Comparison of ENCODE assay signal across 8 mouse cellular contexts in the genomic region with DNA sequence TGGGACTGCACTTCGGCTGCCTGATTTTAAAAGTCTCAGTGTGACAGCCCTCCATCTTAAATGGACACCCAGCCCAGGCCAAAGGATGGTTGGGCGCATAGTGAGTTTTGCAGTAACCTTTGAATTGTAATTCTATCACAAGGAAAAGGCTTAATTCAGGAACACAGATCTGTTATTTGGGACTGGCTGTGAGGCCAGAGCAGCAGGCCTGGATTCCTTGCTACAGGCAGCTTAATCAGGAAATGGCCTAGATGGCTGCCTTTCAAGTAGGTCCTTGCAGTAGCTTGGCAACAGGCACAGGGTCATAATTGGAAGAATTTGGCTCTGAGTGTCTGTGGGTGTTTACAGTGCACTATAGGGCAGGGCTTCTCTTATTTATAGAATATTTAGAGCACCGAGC. TPM values are rescaled to one million over a fixed set of nuclear protein-coding genes. Genes with fewer than 3 reads are reported as not detected.
DNase-seq lines count a peak whose midpoint lies in the region; ATAC-seq and TF ChIP-seq lines count a peak whose summit lies in the region.

No protein-coding gene starts in this region.

- no peaks in the 10 kb centered on the region for H3K9me3 ChIP-seq in heart, postnatal 0 days (replicated peaks; ENCODE audit: control insufficient read depth, low read length)
- no peaks in the 10 kb centered on the region for H3K9me3 ChIP-seq in lung, embryonic 15.5 days

- peak; percentile 92 for ATAC-seq in heart, postnatal 0 days (ENCODE audit: insufficient read depth, low read depth)
- peak; percentile 60; the same call in 1 of the 2 replicates for ATAC-seq in lung, embryonic 15.5 days (ENCODE audit: borderline replicate concordance, extremely low read depth, low FRiP score, low TSS enrichment)
- no peak for ATAC-seq in megakaryocyte progenitor cell, adult 5-6 weeks (replicated peaks; ENCODE audit: poor library complexity)

- no peak for TF ChIP-seq POLR2A in liver, adult 2 months (IDR thresholded peaks at IDR 0.05; ENCODE audit: extremely low read depth, insufficient read depth, low read length)

- WGBS in liver, adult 2 months, result 30% methylated on average over 3 of the region's 3 CpGs
- WGBS in heart, postnatal 0 days, result 27% methylated on average over 3 of the region's 3 CpGs
- 49% methylated on average over 3 of the region's 3 CpGs for WGBS in lung, embryonic 15.5 days

- peaks cover 15% of the 10 kb centered on the region for H3K4me1 ChIP-seq in liver, adult 2 months (ENCODE audit: control insufficient read depth, insufficient read depth, low read length)
- peaks cover 40% of the 10 kb centered on the region for H3K4me1 ChIP-seq in heart, postnatal 0 days (ENCODE audit: control insufficient read depth, insufficient read depth)
- H3K4me1 ChIP-seq in lung, embryonic 15.5 days, result peaks cover 52% of the 10 kb centered on the region

- peaks cover 37% of the 10 kb centered on the region; the same call in 1 of the 2 replicates for H3K79me2 ChIP-seq in liver, adult 2 months (ENCODE audit: control insufficient read depth, insufficient read depth, low read length)

- no peak overlapping the region for H3K4me3 ChIP-seq in liver, adult 2 months (ENCODE audit: insufficient read depth, low read depth, low read length)
- no peak overlapping the region for H3K4me3 ChIP-seq in heart, postnatal 0 days (ENCODE audit: low read depth, low read length)
- H3K4me3 ChIP-seq in lung, embryonic 15.5 days, result no peak overlapping the region

- H3K36me3 ChIP-seq in liver, adult 2 months (ENCODE audit: control insufficient read depth, insufficient read depth, low read length), result no peaks in the 10 kb centered on the region
- H3K36me3 ChIP-seq in heart, postnatal 0 days (replicated peaks; ENCODE audit: control insufficient read depth, insufficient read depth, low read length), result no peaks in the 10 kb centered on the region; the same call in 1 of the 2 replicates
- no peaks in the 10 kb centered on the region for H3K36me3 ChIP-seq in lung, embryonic 15.5 days

- peak; percentile 79 for DNase-seq in liver, adult 2 months (ENCODE audit: extremely low read depth, low read depth, low spot score)
- no peak for DNase-seq in liver
- DNase-seq in cerebellum, adult 9-10 months, result peak; percentile 85
- DNase-seq in heart, postnatal 0 days (ENCODE audit: low spot score), result peak; percentile 92
- no peak for DNase-seq in urinary bladder, postnatal 36 days (ENCODE audit: low spot score in 2 of 2)
- DNase-seq in ovary, postnatal 14 days (ENCODE audit: low spot score), result no peak

- H3K4me2 ChIP-seq in heart, postnatal 0 days (ENCODE audit: low read depth, low read length), result peak overlapping the region; percentile 32; the same call in 1 of the 2 replicates
- no peak overlapping the region for H3K4me2 ChIP-seq in lung, embryonic 15.5 days

- no peak overlapping the region for H3K27ac ChIP-seq in liver, adult 2 months (replicated peaks; ENCODE audit: insufficient read depth, low read depth, low read length)
- peak overlapping the region; percentile 95 for H3K27ac ChIP-seq in heart, postnatal 0 days (ENCODE audit: low read depth)
- H3K27ac ChIP-seq in lung, embryonic 15.5 days, result peak overlapping the region; percentile 87

- H3K27me3 ChIP-seq in liver, adult 2 months (ENCODE audit: control insufficient read depth, insufficient read depth, low read length), result no peaks in the 10 kb centered on the region
- no peaks in the 10 kb centered on the region for H3K27me3 ChIP-seq in heart, postnatal 0 days (ENCODE audit: control insufficient read depth, insufficient read depth, low read length)
- no peaks in the 10 kb centered on the region for H3K27me3 ChIP-seq in lung, embryonic 15.5 days

- no peak for TF ChIP-seq CTCF in liver, adult 2 months (IDR thresholded peaks at IDR 0.05; ENCODE audit: low read depth, low read length)
- no peak for TF ChIP-seq CTCF in heart, postnatal 0 days (IDR thresholded peaks at IDR 0.05; ENCODE audit: low read depth)

- no peak overlapping the region for H3K9ac ChIP-seq in liver, adult 2 months (ENCODE audit: low read depth, low read length)
- 0 out of 2 replicates have a peak overlapping the region, but pooled peaks have one; percentile 23 for H3K9ac ChIP-seq in heart, postnatal 0 days (replicated peaks; ENCODE audit: low read depth, low read length)
- no peak overlapping the region for H3K9ac ChIP-seq in lung, embryonic 15.5 days

- no peak for TF ChIP-seq EP300 in heart, postnatal 0 days (IDR thresholded peaks at IDR 0.05; ENCODE audit: low read depth)

RNA-seq across cellular contexts. Expression of gene Arntl, which starts 43.7 kb away (rescaled TPM):
- 1.3 and 2.2 TPM in 2 replicates for total RNA-seq in liver, adult 2 months (2014; rRNA removed)
- 8.0 and 10.0 TPM in 2 replicates for polyA plus RNA-seq in liver, adult 2 months (2012; rRNA removed)
- total RNA-seq in heart, postnatal 0 days (2014; rRNA removed; ENCODE audit: low replicate concordance), result 8.0 and 9.3 TPM in 2 replicates
- polyA plus RNA-seq in heart, postnatal 0 days (2015; fragmentation: Nextera tagmentation; extraction: Ambion mirVana), result 3.7 and 4.6 TPM in 2 replicates
- 11.1 and 11.8 TPM in 2 replicates for polyA plus RNA-seq in lung, embryonic 15.5 days (2015; fragmentation: Nextera tagmentation; extraction: Ambion mirVana)
- 7.0 and 10.0 TPM in 2 replicates for total RNA-seq in megakaryocyte progenitor cell, adult 5-6 weeks (2015)
- 10.9 and 11.4 TPM in 2 replicates for total RNA-seq in megakaryocyte progenitor cell, adult 5-6 weeks (2017)

Comparison
In these comparisons a context has a peak if more than half of its experiments do, and no peak if none do; other contexts are left out.
1. DNase-seq: peak in liver, adult 2 months (single experiment), cerebellum, adult 9-10 months (single experiment) and heart, postnatal 0 days (single experiment); none in liver (single experiment), urinary bladder, postnatal 36 days (0 of 2) and ovary, postnatal 14 days (single experiment).